Mouse (Mus musculus): Measurements from ENCODE around the gene Dagla. TPM values are rescaled to one million over a fixed set of nuclear protein-coding genes. Genes with fewer than 3 reads are reported as not detected.

Dagla gene
- polyA plus RNA-seq, 1 experiment from 2014 or later = 3.1 TPM

GRCm38 (mm10) chr19:10216101-10216500 lies 88.6 kb downstream of the Dagla start:
- Histone ChIP-seq H3K4me2 (no peak overlapping the region), H3K27me3 (no peaks in the 10 kb centered on the region), H3K4me1 (no peaks in the 10 kb centered on the region; the same call in 1 of the 2 replicates), H3K9me3 (no peaks in the 10 kb centered on the region), H3K27ac (no peak overlapping the region), H3K9ac (no peak overlapping the region), H3K36me3 (peaks cover 22% of the 10 kb centered on the region), H3K4me3 (no peak overlapping the region)
- WGBS = 74% methylated on average over 8 of the region's 8 CpGs
- no peak for ATAC-seq (ENCODE audit: insufficient number of reproducible peaks, low FRiP score, low TSS enrichment, low read depth)

- WGBS = 84% methylated on average over 10 of the region's 10 CpGs
These were observed 90.7 kb downstream of the Dagla start for GRCm38 (mm10) chr19:10213796-10214471.

DNA sequence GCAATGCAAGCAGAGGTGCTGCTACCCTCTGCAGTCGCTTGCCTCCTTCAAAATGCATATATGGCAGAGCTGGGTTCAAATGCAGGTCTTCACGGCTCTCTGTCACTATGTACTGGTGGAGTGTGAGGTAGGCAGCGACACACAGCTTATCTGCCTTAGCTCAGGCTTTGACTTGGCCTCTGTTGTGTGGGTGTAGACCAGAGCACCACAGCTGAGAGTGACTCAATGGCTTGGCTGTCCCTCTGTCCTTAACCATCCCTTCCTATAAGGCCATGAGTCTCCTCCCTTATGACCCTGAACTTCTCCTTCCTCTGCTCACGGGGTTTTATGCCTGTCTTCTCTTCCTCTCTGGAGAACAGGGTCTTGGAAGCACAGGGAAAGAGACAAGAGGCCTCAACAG lies 93.8 kb downstream of the Dagla start:
- peaks cover 73% of the 10 kb centered on the region for H3K36me3 ChIP-seq
- no peak overlapping the region for H3K4me2 ChIP-seq
- no peak overlapping the region for H3K9ac ChIP-seq
- ATAC-seq (ENCODE audit: insufficient number of reproducible peaks, low FRiP score, low TSS enrichment, low read depth) = no peak
- H3K9me3 ChIP-seq = no peaks in the 10 kb centered on the region
- H3K27ac ChIP-seq = no peak overlapping the region
- H3K27me3 ChIP-seq = no peaks in the 10 kb centered on the region
- no peaks in the 10 kb centered on the region for H3K4me1 ChIP-seq
- H3K4me3 ChIP-seq = no peak overlapping the region
- 92% methylated on average over 4 of the region's 4 CpGs for WGBS

More at GRCm38 (mm10) chr19:10213796-10214471, 90.7 kb downstream of the Dagla start:
- H3K4me1 ChIP-seq = no peaks in the 10 kb centered on the region
- peaks cover 44% of the 10 kb centered on the region for H3K36me3 ChIP-seq
- H3K9ac ChIP-seq = no peak overlapping the region
- no peaks in the 10 kb centered on the region for H3K27me3 ChIP-seq
- no peak overlapping the region for H3K27ac ChIP-seq
- H3K4me2 ChIP-seq = no peak overlapping the region
- no peaks in the 10 kb centered on the region for H3K9me3 ChIP-seq
- no peak for ATAC-seq (ENCODE audit: insufficient number of reproducible peaks, low FRiP score, low TSS enrichment, low read depth)
- H3K4me3 ChIP-seq = no peak overlapping the region

GRCm38 (mm10) chr19:10208851-10209250 lies 95.8 kb downstream of the Dagla start:
- H3K9ac ChIP-seq = no peak overlapping the region
- H3K4me3 ChIP-seq = no peak overlapping the region
- no peaks in the 10 kb centered on the region for H3K27me3 ChIP-seq
- H3K9me3 ChIP-seq = no peaks in the 10 kb centered on the region
- H3K27ac ChIP-seq = no peak overlapping the region
- peaks cover 73% of the 10 kb centered on the region for H3K36me3 ChIP-seq
- H3K4me1 ChIP-seq = peaks cover 7% of the 10 kb centered on the region
- H3K4me2 ChIP-seq = no peak overlapping the region
- WGBS = 85% methylated on average over 3 of the region's 3 CpGs
- no peak for ATAC-seq (ENCODE audit: insufficient number of reproducible peaks, low FRiP score, low TSS enrichment, low read depth)

GRCm38 (mm10) chr19:10205051-10205450 lies 99.6 kb downstream of the Dagla start:
- Histone ChIP-seq H3K4me3 (peak overlapping the region; percentile 78), H3K27ac (peak overlapping the region; percentile 83; the same call in 1 of the 2 replicates), H3K27me3 (no peaks in the 10 kb centered on the region), H3K4me2 (peak overlapping the region; percentile 76), H3K9me3 (no peaks in the 10 kb centered on the region), H3K4me1 (peaks cover 16% of the 10 kb centered on the region), H3K36me3 (peaks cover 57% of the 10 kb centered on the region), H3K9ac (no peak overlapping the region)
- ATAC-seq (ENCODE audit: insufficient number of reproducible peaks, low FRiP score, low TSS enrichment, low read depth) = no peak
- WGBS = 66% methylated on average over 6 of the region's 6 CpGs

DNA sequence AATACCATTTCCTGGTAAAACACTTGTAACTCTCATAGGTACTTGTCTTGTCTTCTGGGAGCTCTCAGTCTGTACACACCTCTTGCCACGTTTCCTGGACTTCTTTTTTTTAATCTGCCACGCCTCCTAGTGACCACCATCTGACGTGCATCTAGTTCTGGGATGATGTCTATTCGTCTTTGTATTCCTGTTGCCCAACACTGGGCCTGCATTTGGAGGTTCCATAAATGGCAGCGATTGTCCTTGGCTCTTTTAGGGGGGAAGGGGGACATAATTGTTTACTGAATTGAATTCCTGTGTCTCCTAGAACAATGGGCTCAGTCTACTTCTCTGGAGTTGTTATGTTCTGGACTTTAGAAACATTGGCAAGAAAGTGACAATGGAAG lies 100.1 kb downstream of the Dagla start:
- Histone ChIP-seq H3K4me1 (peaks cover 16% of the 10 kb centered on the region), H3K27me3 (no peaks in the 10 kb centered on the region), H3K36me3 (peaks cover 57% of the 10 kb centered on the region), H3K9me3 (no peaks in the 10 kb centered on the region), H3K4me2 (peak overlapping the region; percentile 76), H3K9ac (peak overlapping the region; percentile 75), H3K27ac (peak overlapping the region; percentile 83), H3K4me3 (peak overlapping the region; percentile 78)
- no peak for ATAC-seq (ENCODE audit: insufficient number of reproducible peaks, low FRiP score, low TSS enrichment, low read depth)
- WGBS = 4% methylated on average over 5 of the region's 5 CpGs

- peak; percentile 90 for ATAC-seq (ENCODE audit: insufficient number of reproducible peaks, low FRiP score, low TSS enrichment, low read depth)
- under 1% methylated on average over 40 of the region's 40 CpGs for WGBS
- Histone ChIP-seq H3K9me3 (no peaks in the 10 kb centered on the region), H3K36me3 (peaks cover 57% of the 10 kb centered on the region), H3K9ac (peak within 1 kb of the TSS; percentile 75), H3K4me2 (peak within 1 kb of the TSS; percentile 76), H3K4me1 (peaks cover 16% of the 10 kb centered on the region), H3K4me3 (peak within 1 kb of the TSS; percentile 78), H3K27me3 (no peaks in the 10 kb centered on the region), H3K27ac (peak within 1 kb of the TSS; percentile 83)
These were observed 100.6 kb downstream of the Dagla start, which contains the start of the genes Tmem258 and Fen1 for GRCm38 (mm10) chr19:10203848-10204615. Gene Tmem258 (plus strand): TSS chr19:10204014. Gene Fen1 (minus strand): TSS chr19:10204169.

DNA sequence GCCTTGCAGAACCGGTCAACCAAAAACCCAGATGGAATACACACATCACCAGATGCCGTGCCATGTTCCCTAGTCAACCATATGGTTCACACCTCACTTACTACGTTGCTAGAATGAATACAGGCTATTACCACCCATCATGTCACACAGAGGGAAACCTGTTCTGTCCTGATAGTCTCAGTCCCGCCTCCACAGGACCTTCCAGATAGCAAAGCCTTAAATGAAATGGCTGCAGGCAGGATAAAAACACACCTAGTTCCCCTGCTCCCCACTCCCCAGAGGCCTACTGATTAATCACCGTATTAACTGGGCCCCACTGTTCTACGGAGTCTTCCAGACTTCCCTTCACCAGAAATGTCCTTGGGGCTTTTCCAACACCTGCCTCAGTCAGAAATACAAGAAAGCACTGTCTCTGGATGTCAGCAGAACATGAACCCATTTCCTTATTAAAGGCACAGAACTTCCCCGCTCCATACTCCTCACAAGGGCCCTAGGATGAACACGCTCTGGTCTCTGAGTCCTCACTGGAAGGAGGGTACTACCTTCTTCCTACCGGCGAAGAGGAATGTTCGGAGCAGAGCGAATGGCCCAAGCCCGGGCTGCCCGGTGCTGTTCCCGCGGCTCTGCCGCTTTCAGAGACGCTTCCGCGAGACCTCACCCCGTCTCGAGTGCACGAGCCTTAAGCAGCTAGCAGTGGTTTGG lies 101.4 kb downstream of the Dagla start:
- H3K36me3 ChIP-seq = peaks cover 50% of the 10 kb centered on the region
- H3K4me3 ChIP-seq = peak overlapping the region; percentile 78
- peak overlapping the region; percentile 83 for H3K27ac ChIP-seq
- WGBS = 1% methylated on average over 23 of the region's 23 CpGs
- ATAC-seq (ENCODE audit: insufficient number of reproducible peaks, low FRiP score, low TSS enrichment, low read depth) = peak; percentile 53
- peaks cover 16% of the 10 kb centered on the region for H3K4me1 ChIP-seq
- H3K4me2 ChIP-seq = peak overlapping the region; percentile 76
- H3K9me3 ChIP-seq = no peaks in the 10 kb centered on the region
- peak overlapping the region; percentile 75 for H3K9ac ChIP-seq
- H3K27me3 ChIP-seq = no peaks in the 10 kb centered on the region

DNA sequence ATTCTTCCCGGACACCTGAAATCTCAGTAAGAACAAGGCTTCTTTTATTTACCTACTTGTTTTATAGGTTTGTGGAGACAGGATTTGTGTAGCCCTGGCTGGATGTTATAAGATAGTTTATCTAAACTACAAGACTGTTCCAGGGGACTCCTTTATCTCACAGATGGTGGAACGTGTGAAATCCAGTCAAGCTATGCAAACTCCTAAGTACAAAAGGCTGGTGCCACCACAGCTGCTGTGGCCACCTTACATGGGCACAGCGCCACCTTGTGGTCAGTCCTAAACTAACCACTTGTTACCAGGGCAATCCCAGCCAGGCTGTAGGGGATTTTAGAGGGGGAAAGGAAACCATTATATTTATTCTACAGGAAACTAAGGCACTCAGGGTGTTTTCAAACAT lies 106.0 kb downstream of the Dagla start:
- no peak overlapping the region for H3K4me3 ChIP-seq
- WGBS = 26% methylated on average over 3 of the region's 3 CpGs
- H3K36me3 ChIP-seq = peaks cover 60% of the 10 kb centered on the region
- no peaks in the 10 kb centered on the region for H3K9me3 ChIP-seq
- ATAC-seq (ENCODE audit: insufficient number of reproducible peaks, low FRiP score, low TSS enrichment, low read depth) = no peak
- no peak overlapping the region for H3K9ac ChIP-seq
- H3K4me1 ChIP-seq = peaks cover 9% of the 10 kb centered on the region
- H3K27ac ChIP-seq = no peak overlapping the region
- H3K4me2 ChIP-seq = no peak overlapping the region
- no peaks in the 10 kb centered on the region for H3K27me3 ChIP-seq

- H3K27ac ChIP-seq = no peak overlapping the region
- WGBS = 62% methylated on average over 2 of the region's 2 CpGs
- H3K4me3 ChIP-seq = no peak overlapping the region
- H3K9me3 ChIP-seq = no peaks in the 10 kb centered on the region
- H3K27me3 ChIP-seq = no peaks in the 10 kb centered on the region
- peaks cover 8% of the 10 kb centered on the region for H3K4me1 ChIP-seq
- no peak overlapping the region for H3K9ac ChIP-seq
- H3K4me2 ChIP-seq = no peak overlapping the region
- no peak for ATAC-seq (ENCODE audit: insufficient number of reproducible peaks, low FRiP score, low TSS enrichment, low read depth)
- peaks cover 65% of the 10 kb centered on the region for H3K36me3 ChIP-seq
These were observed 106.4 kb downstream of the Dagla start for GRCm38 (mm10) chr19:10198286-10198685.

GRCm38 (mm10) chr19:10197130-10197529 lies 107.5 kb downstream of the Dagla start:
- Histone ChIP-seq H3K4me3 (no peak overlapping the region), H3K4me2 (no peak overlapping the region), H3K4me1 (no peaks in the 10 kb centered on the region), H3K9me3 (no peaks in the 10 kb centered on the region), H3K9ac (no peak overlapping the region), H3K27ac (no peak overlapping the region), H3K27me3 (no peaks in the 10 kb centered on the region), H3K36me3 (peaks cover 76% of the 10 kb centered on the region)
- WGBS = 77% methylated on average over 4 of the region's 4 CpGs
- no peak for ATAC-seq (ENCODE audit: insufficient number of reproducible peaks, low FRiP score, low TSS enrichment, low read depth)

Measured in limb, embryonic 15.5 days (tissue).